Mouse (Mus musculus): ENCODE measurements around the gene Rad50.
A peak's percentile ranks its signal among the peaks of the same experiment; 100 is the strongest.

The Rad50 gene

GRCm38 (mm10) chr11:53706934-53707717 lies at the start of gene Rad50:
Rad50 (minus strand) TSS chr11:53707319.
- peak; percentile 84 to 85 for DNase-seq (ENCODE audit: low spot score in 2 of 2)

- no peak for DNase-seq (ENCODE audit: low spot score in 2 of 2)
Observed at GRCm38 (mm10) chr11:53755011-53755595, 48.0 kb upstream of the Rad50 start.

GRCm38 (mm10) chr11:53749716-53750352 lies 42.7 kb upstream of the Rad50 start:
- no peak for DNase-seq (ENCODE audit: low spot score in 2 of 2)

DNA sequence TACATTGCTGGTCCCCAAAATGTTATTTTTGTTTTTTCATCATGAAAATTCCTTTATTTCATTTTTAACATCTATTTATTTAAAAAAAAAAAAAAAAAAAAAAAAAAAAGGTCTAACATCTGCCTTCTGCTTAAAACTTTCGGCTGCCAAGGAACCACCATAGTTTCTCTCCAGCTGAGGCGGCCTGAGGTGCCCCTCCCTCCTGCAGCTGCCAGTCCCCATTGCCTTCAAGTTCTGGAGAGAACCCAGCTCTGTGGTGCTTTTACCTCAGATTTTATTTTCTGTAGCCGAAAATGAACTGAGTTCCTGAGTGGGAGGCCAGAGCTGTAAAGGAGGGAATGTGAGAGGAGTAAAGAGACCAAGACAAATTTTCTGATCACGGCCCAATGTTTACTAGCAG lies 42.2 kb upstream of the Rad50 start:
- DNase-seq (ENCODE audit: low spot score in 2 of 2), result no peak

GRCm38 (mm10) chr11:53748614-53749013 lies 41.5 kb upstream of the Rad50 start:
- DNase-seq (ENCODE audit: low spot score in 2 of 2), result no peak

DNA sequence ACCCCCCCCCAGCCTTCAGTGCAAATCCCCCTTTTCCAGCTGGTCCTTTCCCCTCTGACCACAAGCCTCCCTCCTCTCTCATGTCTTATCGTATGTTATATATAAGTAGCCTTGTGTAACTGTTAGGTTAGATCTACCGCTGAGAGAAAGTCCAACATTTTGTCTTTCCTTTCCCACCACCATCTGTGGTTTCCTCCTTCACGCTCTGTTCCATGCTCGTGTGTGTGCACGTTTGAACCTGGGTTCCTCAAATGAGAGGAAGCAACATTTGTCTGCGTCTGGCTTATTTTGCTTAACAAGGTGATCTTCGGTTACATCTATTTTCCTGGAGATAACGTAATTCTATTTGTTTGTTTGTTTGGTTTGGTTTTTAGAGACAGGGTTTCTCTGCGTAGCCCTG lies 40.9 kb upstream of the Rad50 start:
- DNase-seq (ENCODE audit: low spot score in 2 of 2), result no peak

DNA sequence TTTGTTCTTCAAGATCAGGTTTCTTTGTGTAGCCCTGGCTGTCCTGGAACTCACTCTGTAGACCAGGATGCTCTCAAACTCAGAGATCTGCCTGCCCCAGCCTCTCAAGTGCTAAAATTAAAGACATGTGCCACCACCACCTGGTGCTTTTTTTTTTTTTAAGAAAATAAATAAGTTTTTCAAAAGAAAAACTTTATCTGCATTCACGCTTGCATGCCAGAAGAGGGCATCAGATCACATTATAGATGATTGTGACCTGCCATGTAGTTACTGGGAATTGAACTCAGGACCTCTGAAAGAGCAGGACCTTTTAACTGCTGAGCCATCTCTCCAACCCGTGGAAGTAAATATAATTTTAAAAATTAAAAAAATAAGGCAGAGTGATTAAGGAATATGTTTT lies 38.1 kb upstream of the Rad50 start:
- no peak for DNase-seq (ENCODE audit: low spot score in 2 of 2)

DNA sequence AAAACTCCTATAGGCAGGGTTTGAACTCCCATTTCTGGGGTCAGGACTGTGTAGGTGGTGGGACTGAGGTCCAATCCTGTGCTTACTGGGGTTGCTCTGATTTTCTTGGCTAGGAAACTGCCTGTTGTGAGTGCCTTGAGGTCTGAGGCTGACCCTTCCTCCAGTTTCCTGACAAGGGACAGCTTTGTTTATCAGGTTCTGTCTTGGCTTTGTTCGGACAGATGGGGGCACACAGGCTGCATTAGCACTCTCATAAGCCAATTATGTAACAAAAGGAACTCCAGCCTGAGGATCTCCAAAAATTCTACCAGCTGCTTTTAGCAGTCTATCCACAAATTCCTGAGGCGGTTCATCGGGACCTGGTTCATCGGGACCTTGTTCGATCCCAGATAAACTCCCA lies 35.2 kb upstream of the Rad50 start:
- DNase-seq (ENCODE audit: low spot score in 2 of 2), result no peak

DNA sequence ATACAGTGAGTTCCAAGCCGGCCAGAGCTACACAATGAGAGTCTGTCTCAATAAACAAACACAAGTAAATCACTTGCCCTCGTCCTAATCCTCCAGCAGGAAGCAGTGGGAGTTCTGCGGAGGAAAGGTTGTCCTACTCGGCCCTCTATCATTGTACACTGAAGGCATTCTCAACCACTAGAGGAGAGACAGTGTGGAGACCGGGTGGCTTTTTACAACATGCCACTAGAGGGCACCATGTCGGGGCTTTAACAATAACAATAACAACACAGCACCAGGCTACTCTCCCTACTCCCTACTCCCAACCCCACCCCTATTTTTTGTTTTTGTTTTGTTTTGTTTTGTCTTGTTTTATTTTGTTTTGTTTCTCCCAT lies 30.4 kb upstream of the Rad50 start:
- DNase-seq (ENCODE audit: low spot score in 2 of 2), result peak in 1 of 2 experiments; percentile 28

DNA sequence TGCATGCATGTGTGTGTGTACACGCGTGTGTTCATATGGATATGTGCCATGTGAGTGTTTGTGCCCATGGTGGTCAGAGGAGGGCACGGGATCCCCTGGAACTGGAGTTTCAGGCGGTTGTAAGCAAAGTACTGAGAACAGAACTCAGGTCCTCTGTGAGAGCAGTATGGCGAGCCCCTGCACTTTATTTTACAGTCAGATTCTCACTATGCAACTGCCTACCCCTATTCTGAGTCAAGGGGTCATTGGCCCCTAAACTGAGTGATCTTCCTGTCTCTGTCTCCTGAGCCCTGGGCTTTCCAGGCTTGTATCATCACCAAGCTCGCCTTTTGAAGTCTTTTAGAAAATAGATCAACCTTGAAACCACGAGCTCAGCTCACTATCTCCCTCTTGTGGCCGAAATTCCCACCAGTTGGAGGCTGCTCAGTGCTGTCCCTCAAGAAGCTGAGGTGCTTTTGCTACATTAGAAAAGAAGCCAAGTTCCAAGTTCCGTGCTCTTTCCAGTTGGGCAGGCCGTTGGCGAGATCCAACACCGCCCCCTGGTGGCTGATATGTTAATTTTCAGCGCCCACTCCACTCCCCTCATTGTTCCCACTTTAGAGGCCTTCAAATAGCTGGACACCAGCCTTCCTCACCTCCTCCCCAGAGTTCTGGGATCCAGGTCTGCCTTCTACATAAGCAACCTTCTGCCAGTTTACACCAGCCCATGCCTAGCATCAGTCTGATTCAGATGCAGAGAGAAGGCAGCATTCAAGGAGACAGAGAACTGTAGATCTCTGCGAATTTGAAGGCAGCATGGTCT lies 29.9 kb upstream of the Rad50 start:
- peak; percentile 39 to 61 for DNase-seq (ENCODE audit: low spot score in 2 of 2)

- peak in 1 of 2 experiments; percentile 55 for DNase-seq (ENCODE audit: low spot score in 2 of 2)
Observed at GRCm38 (mm10) chr11:53735682-53736245, 28.6 kb upstream of the Rad50 start.

GRCm38 (mm10) chr11:53734970-53735681 lies 28.0 kb upstream of the Rad50 start:
- no peak for DNase-seq (ENCODE audit: low spot score in 2 of 2)

DNA sequence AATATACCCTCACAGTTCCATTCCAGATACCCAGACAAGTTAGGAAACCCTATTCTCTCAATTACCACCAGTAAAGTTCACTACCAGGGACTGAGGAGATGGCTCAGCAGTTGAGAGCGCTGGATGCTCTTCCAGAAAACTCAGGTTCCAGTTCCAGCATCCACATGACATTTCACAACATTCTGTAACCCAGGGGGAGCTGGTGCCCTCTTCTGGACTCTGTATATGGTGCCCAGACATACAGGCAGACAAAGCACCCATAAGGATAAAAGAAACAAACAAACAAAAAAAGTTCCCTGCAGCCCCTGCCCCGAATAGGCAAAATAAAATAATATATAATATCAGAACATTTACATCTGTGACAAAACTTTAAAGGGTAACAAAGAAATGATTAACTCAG lies 27.3 kb upstream of the Rad50 start:
- DNase-seq (ENCODE audit: low spot score in 2 of 2), result no peak

- no peak for DNase-seq (ENCODE audit: low spot score in 2 of 2)
Observed at GRCm38 (mm10) chr11:53733824-53734223, 26.7 kb upstream of the Rad50 start.

- DNase-seq (ENCODE audit: low spot score in 2 of 2), result no peak
Observed at GRCm38 (mm10) chr11:53732244-53732643, 25.1 kb upstream of the Rad50 start.

DNA sequence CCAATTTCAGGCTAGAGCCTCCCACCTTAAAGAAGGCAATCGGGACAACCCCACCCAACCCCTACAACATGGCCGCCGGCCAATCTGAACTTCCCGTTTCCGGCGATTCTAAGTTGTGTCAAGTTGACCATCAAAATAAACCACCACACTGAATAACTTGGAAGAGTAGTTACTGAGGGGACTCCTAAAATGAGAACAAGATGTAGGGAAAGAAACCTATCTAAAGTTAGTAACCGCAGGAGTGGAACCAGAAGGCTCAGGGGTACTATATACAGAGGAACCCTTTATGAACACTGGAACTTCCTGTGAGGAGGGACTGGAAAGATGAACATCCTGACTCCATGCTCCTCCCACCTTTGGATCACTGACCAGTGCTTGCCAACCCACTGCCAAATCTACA lies 24.3 kb upstream of the Rad50 start:
- no peak for DNase-seq (ENCODE audit: low spot score in 2 of 2)

DNA sequence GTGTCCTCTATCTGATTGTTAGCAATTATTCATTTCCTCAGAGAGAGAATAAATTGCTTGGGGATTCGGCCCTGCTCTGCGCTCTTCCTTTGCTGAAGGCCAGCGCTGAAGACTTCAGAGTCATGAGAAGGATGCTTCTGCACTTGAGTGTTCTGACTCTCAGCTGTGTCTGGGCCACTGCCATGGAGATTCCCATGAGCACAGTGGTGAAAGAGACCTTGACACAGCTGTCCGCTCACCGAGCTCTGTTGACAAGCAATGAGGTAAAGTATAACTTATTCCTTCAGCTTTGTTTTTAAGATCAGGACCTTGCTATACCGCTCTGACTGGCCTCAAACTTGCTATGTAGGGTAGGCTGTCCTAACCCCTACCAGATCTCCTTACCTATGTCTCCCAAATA lies 13.6 kb upstream of the Rad50 start, which contains the start of gene Il5:
Il5 (plus strand) TSS at position 80 of the 400 bp plus-strand sequence.
- no peak for DNase-seq (ENCODE audit: low spot score in 2 of 2)

DNA sequence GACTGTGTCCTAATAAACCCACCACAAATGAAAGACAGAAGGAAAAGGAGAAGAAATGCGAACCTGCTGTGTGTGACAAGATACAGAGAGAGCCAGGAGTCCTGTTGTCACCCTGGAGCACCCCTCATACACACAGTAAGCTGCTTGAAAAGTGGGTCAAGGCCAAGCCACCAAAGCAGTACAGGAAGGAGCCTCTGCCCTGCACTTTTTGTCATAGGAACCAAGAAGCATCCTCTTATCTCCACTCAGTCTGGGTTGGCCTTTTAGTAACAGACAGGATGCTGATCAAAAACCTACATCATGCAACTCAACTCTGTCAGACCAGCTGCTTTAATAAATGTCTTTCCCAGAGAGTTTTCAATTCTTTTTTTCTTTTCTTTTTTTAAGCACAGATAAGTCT lies 12.6 kb upstream of the Rad50 start:
- DNase-seq (ENCODE audit: low spot score in 2 of 2), result no peak

DNA sequence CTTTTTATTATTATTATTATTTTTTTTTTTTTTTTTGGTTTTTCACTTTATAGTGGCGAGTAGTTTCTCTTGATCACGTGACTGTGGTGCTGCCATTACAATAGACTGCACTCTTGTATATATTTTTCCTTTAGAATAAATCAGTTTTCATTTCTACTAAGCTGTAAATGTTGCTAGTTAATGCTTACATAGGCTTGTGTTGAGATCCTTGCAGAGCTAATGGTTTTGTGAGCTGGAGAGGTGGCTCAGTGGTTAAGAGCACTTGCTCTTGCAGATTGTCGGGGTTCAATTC lies 545 bp upstream of the Rad50 start:
- no peak for DNase-seq (ENCODE audit: low spot score in 2 of 2)

DNA sequence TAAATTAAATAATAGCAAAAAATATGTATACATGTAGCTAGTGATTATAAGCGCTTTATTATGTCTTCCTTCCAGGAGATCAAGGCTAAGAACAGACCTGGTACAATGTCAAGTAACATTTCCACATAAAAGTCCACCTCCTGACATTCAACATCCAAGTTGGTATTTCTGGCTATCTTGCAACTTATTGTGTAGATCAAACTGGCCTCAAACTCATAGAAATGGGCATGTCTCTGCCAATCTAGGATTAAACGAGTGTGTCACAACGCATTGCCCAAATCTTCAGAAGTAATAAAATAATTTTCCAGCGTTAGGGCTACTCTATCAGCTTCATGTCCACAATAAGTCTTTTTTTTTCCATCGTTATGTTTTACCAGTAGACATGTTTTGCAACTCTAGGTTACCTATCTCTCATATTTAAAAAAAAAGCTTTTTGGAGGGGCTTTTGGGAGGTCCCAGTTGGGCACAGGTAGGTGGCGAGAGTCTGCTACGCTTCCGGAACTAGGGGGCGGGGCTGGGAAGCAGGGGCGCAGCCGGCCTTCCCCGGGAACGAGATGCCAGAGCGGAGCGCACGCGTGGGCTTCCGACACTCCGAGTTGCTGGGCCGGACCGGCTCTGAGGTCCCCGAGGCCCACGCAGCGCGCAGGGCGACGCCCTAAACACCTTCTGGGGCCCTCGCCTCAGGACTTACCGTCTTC lies 734 bp downstream of the Rad50 start:
- DNase-seq (ENCODE audit: low spot score in 2 of 2), result peak in 1 of 2 experiments; percentile 21

DNA sequence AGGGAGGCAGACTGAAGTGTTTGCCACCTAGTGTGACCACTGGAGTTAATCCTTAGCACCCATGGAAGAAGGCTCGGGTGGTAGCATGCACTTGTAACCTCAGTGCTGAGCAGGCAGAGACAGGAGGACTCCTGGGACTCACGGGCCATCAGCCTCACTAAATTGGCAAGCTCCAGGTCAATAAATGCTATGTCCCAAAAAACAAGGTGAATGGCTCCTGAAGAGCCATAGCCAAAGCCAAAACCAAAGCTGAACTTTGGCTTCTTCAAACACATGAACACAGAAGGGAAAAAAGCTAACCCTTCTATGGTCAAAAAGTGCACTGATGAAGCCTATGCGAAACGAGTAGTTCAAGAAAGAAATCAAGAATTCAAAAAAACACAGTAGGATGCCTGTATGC lies 7.8 kb downstream of the Rad50 start:
- DNase-seq (ENCODE audit: low spot score in 2 of 2), result no peak
